Mouse (Mus musculus) limb, embryonic 15.5 days (tissue): ENCODE data around the gene Fosl1. TPM values are rescaled to one million over a fixed set of nuclear protein-coding genes. Genes with fewer than 3 reads are reported as not detected.

Experiments used
- ATAC-seq: fragments of 200-750 bp; cut with Nextera tagmentation; 2 replicates; pipeline ENCODE4 v1.8.0; 2017; ENCODE audit warnings: low read depth, moderate TSS enrichment; ENCODE audit not compliant: insufficient number of reproducible peaks, low FRiP score, low TSS enrichment
- H3K27ac ChIP-seq: fragments of 300-500 bp; sonication (generic); 2 replicates; pipeline ENCODE4 v1.5.1; 2015; ENCODE audit warnings: moderate library complexity, mild to moderate bottlenecking, inconsistent platforms
- H3K27me3 ChIP-seq: fragments of 300-500 bp; sonication (generic); 2 replicates; pipeline ENCODE4 v1.6.1; 2015; ENCODE audit warnings: inconsistent platforms
- H3K36me3 ChIP-seq: fragments of 300-500 bp; sonication (generic); 2 replicates; pipeline ENCODE4 v1.6.1; 2015; ENCODE audit warnings: inconsistent platforms
- H3K4me1 ChIP-seq: fragments of 300-500 bp; sonication (generic); 2 replicates; pipeline ENCODE4 v1.6.1; 2015; ENCODE audit warnings: inconsistent platforms
- H3K4me2 ChIP-seq: fragments of 300-500 bp; sonication (generic); 2 replicates; pipeline ENCODE4 v1.6.1; 2015; ENCODE audit warnings: mild to moderate bottlenecking, inconsistent platforms
- H3K4me3 ChIP-seq: fragments of 300-500 bp; sonication (generic); 2 replicates; pipeline ENCODE4 v1.5.1; 2015; ENCODE audit warnings: mild to moderate bottlenecking, inconsistent platforms
- H3K9ac ChIP-seq: fragments of 300-500 bp; sonication (generic); 2 replicates; pipeline ENCODE4 v1.6.1; 2015; ENCODE audit warnings: inconsistent platforms
- H3K9me3 ChIP-seq: fragments of 300-500 bp; sonication (generic); 2 replicates; pipeline ENCODE4 v1.6.1; 2016; ENCODE audit warnings: inconsistent platforms
- WGBS: fragments of 180-500 bp; shearing (Covaris S2); methylation state at CpG from one replicate; pipeline ENCODE4 v1.1.7; 2015; 5-methylcytosine and 5-hydroxymethylcytosine counted together
- polyA plus RNA-seq: library from polyadenylated mRNA; unstranded; fragments of >200 nt; fragmentation: Nextera tagmentation; extraction: Ambion mirVana; gene quantifications from 2 replicates; pipeline ENCODE4 v1.2.1, GENCODE M21; 2015

The Fosl1 gene
- polyA plus RNA-seq, 1 experiment from 2014 or later: not detected

DNA sequence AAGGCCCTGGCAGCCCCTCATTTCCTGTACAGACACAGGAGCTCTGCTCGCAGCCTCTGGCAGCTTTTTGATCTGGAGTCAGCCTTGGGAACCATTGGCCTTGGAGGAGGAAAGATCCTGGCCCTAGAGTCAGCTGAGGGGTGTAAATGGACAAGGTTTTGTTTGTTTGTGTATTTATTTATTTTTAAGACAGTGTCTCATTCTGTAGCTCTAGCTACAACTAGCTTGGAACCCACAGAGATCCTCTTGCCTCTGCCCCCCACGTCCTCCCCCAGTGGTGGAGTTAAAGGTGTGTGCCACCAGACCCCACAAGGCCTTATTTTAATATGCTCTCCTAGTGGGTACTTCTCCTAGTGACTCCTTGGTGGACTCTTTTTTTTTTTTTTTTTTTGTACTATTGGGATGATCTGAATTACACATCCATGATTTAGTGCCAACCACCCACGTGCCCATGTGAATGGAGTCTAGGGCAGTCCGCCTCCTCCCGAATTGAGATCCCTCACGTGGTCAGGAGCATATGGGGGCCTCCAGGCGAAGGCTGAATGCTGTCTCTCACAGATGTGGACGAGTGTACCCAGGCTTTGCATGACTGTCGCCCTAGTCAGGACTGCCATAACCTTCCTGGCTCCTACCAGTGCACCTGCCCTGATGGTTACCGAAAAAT lies 29.8 kb downstream of the Fosl1 start:
- no peak for ATAC-seq
- Histone ChIP-seq H3K4me2 (no peak overlapping the region), H3K9me3 (no peaks in the 10 kb centered on the region), H3K4me1 (peaks cover 18% of the 10 kb centered on the region), H3K9ac (no peak overlapping the region), H3K36me3 (peaks cover 48% of the 10 kb centered on the region), H3K4me3 (no peak overlapping the region), H3K27ac (no peak overlapping the region), H3K27me3 (no peaks in the 10 kb centered on the region)
- WGBS: 81% methylated on average over 10 of the region's 10 CpGs

DNA sequence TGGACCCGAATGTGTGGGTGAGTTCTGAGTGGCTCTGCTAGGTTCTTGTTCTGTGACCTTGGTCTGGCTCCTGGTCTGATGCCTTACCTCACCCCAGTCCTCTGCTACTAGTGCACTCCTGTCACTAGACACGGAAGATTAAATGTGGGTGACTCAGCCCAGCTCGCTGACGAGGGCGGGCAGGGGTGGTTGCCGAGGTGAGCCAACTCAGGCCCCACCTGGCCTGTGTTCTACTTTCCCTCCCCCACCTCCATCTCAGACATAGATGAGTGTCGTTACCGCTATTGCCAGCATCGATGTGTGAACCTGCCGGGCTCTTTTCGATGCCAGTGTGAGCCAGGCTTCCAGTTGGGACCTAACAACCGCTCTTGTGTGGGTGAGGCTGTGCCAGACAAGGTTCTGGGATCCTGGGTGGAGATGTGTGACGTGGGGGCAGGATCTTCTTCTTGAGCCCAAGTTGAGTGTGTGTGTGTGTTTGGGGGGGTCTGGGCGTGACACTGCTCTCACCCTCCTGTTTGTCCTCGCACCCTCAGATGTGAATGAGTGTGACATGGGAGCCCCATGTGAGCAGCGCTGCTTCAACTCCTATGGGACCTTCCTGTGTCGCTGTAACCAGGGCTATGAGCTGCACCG lies 30.4 kb downstream of the Fosl1 start:
- Histone ChIP-seq H3K27me3 (no peaks in the 10 kb centered on the region), H3K36me3 (peaks cover 55% of the 10 kb centered on the region), H3K27ac (no peak overlapping the region), H3K9ac (no peak overlapping the region), H3K4me3 (no peak overlapping the region), H3K4me1 (peaks cover 18% of the 10 kb centered on the region), H3K4me2 (no peak overlapping the region), H3K9me3 (no peaks in the 10 kb centered on the region)
- ATAC-seq: no peak
- 90% methylated on average over 18 of the region's 18 CpGs for WGBS

- 88% methylated on average over 10 of the region's 10 CpGs for WGBS
- H3K4me2 ChIP-seq: no peak overlapping the region
- H3K9ac ChIP-seq: no peak overlapping the region
- H3K27ac ChIP-seq: no peak overlapping the region
- H3K4me1 ChIP-seq: peaks cover 10% of the 10 kb centered on the region
- peaks cover 77% of the 10 kb centered on the region for H3K36me3 ChIP-seq
- H3K4me3 ChIP-seq: no peak overlapping the region
- ATAC-seq: no peak
- H3K27me3 ChIP-seq: no peaks in the 10 kb centered on the region
- no peaks in the 10 kb centered on the region for H3K9me3 ChIP-seq
These were observed 32.7 kb downstream of the Fosl1 start for GRCm38 (mm10) chr19:5480016-5480415.

- no peak overlapping the region for H3K27ac ChIP-seq
- no peak for ATAC-seq
- no peak overlapping the region for H3K4me2 ChIP-seq
- H3K4me1 ChIP-seq: peaks cover 7% of the 10 kb centered on the region
- H3K9ac ChIP-seq: no peak overlapping the region
- H3K36me3 ChIP-seq: peaks cover 89% of the 10 kb centered on the region
- no peak overlapping the region for H3K4me3 ChIP-seq
- H3K27me3 ChIP-seq: no peaks in the 10 kb centered on the region
- 93% methylated on average over 10 of the region's 10 CpGs for WGBS
- no peaks in the 10 kb centered on the region for H3K9me3 ChIP-seq
These were observed 34.1 kb downstream of the Fosl1 start for GRCm38 (mm10) chr19:5481398-5481797.

GRCm38 (mm10) chr19:5483386-5484359 lies 36.3 kb downstream of the Fosl1 start:
- Histone ChIP-seq H3K4me3 (no peak overlapping the region), H3K9me3 (no peaks in the 10 kb centered on the region), H3K9ac (no peak overlapping the region), H3K27me3 (no peaks in the 10 kb centered on the region), H3K27ac (no peak overlapping the region), H3K36me3 (peaks cover 77% of the 10 kb centered on the region), H3K4me2 (no peak overlapping the region), H3K4me1 (peaks cover 23% of the 10 kb centered on the region)
- no peak for ATAC-seq
- 92% methylated on average over 19 of the region's 19 CpGs for WGBS

DNA sequence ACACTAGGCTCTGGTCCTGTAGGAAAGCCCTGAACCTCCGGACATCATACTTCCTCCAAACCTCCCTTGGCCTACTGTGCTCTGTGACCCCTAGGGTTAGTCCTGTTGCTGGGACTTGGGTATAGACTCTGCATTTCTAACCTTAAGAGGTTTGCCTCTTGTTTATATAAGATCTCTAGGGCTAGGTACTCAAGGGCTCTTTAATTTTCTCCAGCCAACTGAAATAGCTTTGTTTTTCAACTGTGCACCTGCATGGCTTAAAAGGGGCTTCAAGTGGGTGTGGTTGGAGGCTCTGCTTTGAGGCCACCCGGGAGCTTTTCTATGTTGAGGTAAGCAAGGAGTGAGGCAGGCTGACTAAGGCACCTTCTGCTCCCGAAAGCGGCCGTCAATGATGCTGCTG lies 37.1 kb downstream of the Fosl1 start:
- WGBS: 82% methylated on average over 5 of the region's 5 CpGs
- no peak overlapping the region for H3K4me3 ChIP-seq
- no peaks in the 10 kb centered on the region for H3K27me3 ChIP-seq
- no peak overlapping the region for H3K4me2 ChIP-seq
- no peaks in the 10 kb centered on the region for H3K9me3 ChIP-seq
- no peak overlapping the region for H3K9ac ChIP-seq
- no peak overlapping the region; the same call in 1 of the 2 replicates for H3K27ac ChIP-seq
- peaks cover 69% of the 10 kb centered on the region for H3K36me3 ChIP-seq
- H3K4me1 ChIP-seq: peaks cover 28% of the 10 kb centered on the region
- ATAC-seq: no peak

DNA sequence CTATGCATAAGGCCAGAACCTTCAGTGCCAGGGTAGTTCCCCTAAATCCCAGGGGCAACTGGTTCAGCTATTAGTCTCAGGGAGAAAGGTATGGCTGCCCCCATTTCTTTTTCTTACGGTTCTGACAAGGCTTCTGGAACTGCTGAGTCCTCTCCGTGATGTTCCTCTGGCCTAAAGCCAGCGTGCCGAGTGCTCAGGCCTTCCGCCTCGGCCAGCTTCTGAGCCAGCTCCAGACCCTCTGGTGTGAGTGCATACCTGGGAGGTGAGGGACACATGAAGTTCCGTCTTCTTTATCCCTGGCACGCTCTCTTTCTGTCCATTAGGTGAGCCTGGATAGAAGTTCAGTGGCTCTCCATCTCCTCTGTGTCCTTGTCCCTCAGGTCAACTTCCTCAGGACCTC lies 38.0 kb downstream of the Fosl1 start:
- Histone ChIP-seq H3K9ac (no peak overlapping the region), H3K4me1 (peaks cover 34% of the 10 kb centered on the region), H3K36me3 (peaks cover 60% of the 10 kb centered on the region), H3K9me3 (no peaks in the 10 kb centered on the region), H3K27me3 (no peaks in the 10 kb centered on the region), H3K4me2 (no peak overlapping the region), H3K4me3 (no peak overlapping the region), H3K27ac (peak overlapping the region; percentile 33; the same call in 1 of the 2 replicates)
- ATAC-seq: no peak
- 91% methylated on average over 8 of the region's 8 CpGs for WGBS

DNA sequence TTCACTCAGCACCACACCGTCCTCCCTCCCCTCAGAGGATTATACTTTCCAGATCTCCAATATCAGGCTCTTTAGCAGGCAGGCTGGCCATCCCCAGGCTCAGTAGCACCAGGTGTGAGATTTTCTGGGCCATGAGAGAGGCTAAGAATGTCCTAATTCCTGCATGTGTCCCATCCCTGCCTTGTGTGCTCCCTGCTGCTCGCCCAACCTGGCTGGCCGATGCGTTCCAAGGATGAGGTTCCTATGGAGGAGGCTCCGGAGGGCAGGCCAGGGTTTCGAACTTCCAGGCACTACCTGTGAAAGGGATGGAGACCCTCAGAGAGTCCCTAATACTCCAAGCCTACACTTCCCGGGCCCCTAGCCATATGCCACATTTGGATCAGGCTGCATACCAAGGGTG lies 38.5 kb downstream of the Fosl1 start:
- Histone ChIP-seq H3K4me2 (no peak overlapping the region), H3K9ac (no peak overlapping the region), H3K36me3 (peaks cover 56% of the 10 kb centered on the region), H3K4me1 (peaks cover 34% of the 10 kb centered on the region), H3K4me3 (no peak overlapping the region), H3K27me3 (no peaks in the 10 kb centered on the region), H3K27ac (no peak overlapping the region; the same call in 1 of the 2 replicates), H3K9me3 (no peaks in the 10 kb centered on the region)
- WGBS: 90% methylated on average over 7 of the region's 7 CpGs
- no peak for ATAC-seq

- peaks cover 34% of the 10 kb centered on the region for H3K4me1 ChIP-seq
- 73% methylated on average over 8 of the region's 8 CpGs for WGBS
- ATAC-seq: no peak
- H3K27ac ChIP-seq: no peak overlapping the region
- no peak overlapping the region for H3K4me2 ChIP-seq
- H3K36me3 ChIP-seq: peaks cover 51% of the 10 kb centered on the region
- no peak overlapping the region for H3K9ac ChIP-seq
- no peak overlapping the region for H3K4me3 ChIP-seq
- no peaks in the 10 kb centered on the region for H3K9me3 ChIP-seq
- no peaks in the 10 kb centered on the region for H3K27me3 ChIP-seq
These were observed 38.9 kb downstream of the Fosl1 start for GRCm38 (mm10) chr19:5486286-5486685.

GRCm38 (mm10) chr19:5486771-5487170 lies 39.4 kb downstream of the Fosl1 start:
- Histone ChIP-seq H3K27me3 (no peaks in the 10 kb centered on the region), H3K4me1 (peaks cover 38% of the 10 kb centered on the region), H3K9me3 (no peaks in the 10 kb centered on the region), H3K9ac (peak overlapping the region; percentile 17; the same call in 1 of the 2 replicates), H3K27ac (peak overlapping the region; percentile 97; the same call in 1 of the 2 replicates), H3K4me3 (peak overlapping the region; percentile 50; the same call in 1 of the 2 replicates), H3K36me3 (peaks cover 46% of the 10 kb centered on the region), H3K4me2 (peak overlapping the region; percentile 70; the same call in 1 of the 2 replicates)
- WGBS: 78% methylated on average over 4 of the region's 4 CpGs
- ATAC-seq: no peak

DNA sequence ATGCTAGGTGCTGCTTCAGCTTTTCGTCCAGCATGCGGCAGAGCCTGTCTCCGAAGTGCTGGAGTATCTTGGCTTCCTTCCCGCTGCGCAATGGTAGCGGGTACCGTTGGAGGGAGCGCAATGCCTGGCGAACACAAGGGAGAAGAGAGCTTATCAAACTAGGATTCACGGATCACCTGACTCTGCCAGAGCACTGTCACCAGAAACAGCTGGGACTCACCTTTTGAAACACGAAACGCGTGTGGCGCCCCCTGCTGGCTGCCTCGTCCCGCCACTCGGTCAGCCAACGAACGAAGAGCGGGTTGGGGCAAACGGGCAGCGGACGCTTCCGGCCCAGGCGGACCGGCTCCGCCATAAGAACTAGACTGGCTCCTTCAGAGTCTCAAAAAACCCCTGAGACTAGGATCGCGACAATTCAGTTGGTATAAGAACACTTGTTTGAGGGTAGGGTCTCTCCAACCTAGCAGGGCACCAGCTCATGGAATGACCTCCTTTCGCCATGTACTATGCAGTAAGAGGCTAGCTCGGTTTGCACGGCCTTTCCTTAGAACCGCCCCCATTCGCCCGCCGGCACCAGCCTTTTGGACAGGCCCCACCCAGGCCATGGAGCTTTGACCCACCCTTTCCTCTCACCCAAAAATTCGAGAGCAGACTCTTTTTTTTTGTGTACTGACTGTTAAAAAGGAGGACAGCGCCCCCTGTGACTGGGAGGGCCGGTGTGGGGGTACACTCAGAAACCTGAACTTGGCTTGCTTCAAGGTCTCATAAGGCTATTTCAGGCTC lies 40.6 kb downstream of the Fosl1 start, which contains the start of gene Mus81:
TSS of gene Mus81 (minus strand) at position 635 of the 783 bp plus-strand sequence.
- peak; percentile 78 for ATAC-seq

More for the DNA sequence above, 40.6 kb downstream of the Fosl1 start, which contains the start of gene Mus81:
- peak within 1 kb of the TSS; percentile 50 for H3K4me3 ChIP-seq
- 0% methylated on average over 39 of the region's 39 CpGs for WGBS
- H3K27me3 ChIP-seq: no peaks in the 10 kb centered on the region
- peak within 1 kb of the TSS; percentile 70 for H3K4me2 ChIP-seq
- H3K4me1 ChIP-seq: peaks cover 44% of the 10 kb centered on the region
- peak within 1 kb of the TSS; percentile 41 for H3K9ac ChIP-seq
- no peaks in the 10 kb centered on the region for H3K9me3 ChIP-seq
- peaks cover 39% of the 10 kb centered on the region for H3K36me3 ChIP-seq
- peak within 1 kb of the TSS; percentile 97 for H3K27ac ChIP-seq
